ENCODE assay signal across 8 mouse cellular contexts in the genomic region with DNA sequence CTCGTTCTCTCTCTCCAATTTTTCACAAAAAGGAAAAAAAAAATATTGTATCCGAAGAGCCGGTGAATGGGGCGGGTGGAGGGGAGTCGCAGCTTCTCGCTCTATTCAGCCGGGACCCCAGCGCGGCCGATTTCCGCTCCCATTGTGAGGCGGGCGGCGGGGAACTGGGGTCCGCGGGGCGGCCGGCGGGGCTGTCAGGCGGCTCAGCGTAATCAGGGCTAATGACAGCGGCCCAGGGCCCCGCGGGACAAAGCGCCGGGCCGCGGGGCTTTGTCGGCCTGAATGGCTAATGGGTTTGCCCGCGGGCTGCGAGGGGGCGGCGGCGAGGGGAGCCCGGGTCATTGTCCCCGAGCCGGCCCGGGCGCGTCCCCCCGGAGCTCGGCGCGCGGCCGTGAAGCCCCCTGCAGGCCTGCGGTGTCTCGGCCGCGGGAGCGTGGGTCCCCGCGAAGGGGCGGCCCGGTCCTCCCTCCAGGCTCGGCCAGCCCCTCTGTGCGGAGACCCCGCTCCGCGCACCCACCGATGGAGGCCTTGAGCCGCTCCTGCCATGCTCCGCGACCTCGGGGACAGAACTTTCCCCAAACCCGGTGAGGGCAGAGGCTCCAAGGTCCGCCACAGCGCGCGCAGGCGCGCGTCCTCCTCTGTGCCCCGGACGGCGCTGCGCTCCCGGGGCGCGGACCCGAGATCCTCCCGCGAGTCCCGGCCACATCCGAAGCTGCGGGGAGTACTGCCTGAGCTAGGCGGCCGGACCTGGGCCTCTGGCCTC. TPM values are rescaled to one million over a fixed set of nuclear protein-coding genes. Genes with fewer than 3 reads are reported as not detected.
DNase-seq lines count a peak whose midpoint lies in the region; ATAC-seq lines count a peak whose summit lies in the region.

No protein-coding gene starts in this region.

- H3K27me3 ChIP-seq in lung, embryonic 16.5 days (ENCODE audit: control insufficient read depth, insufficient read depth, low read depth, low read length) = peaks cover 90% of the 10 kb centered on the region
- H3K27me3 ChIP-seq in embryonic facial prominence, embryonic 15.5 days = peaks cover 92% of the 10 kb centered on the region
- peaks cover 99% of the 10 kb centered on the region for H3K27me3 ChIP-seq in limb, embryonic 10.5 days (ENCODE audit: low read depth, poor library complexity, severe bottlenecking)

- no peak overlapping the region for H3K27ac ChIP-seq in lung, embryonic 16.5 days (ENCODE audit: low read length)
- no peak overlapping the region for H3K27ac ChIP-seq in embryonic facial prominence, embryonic 15.5 days (replicated peaks)
- H3K27ac ChIP-seq in limb, embryonic 10.5 days = peak overlapping the region; percentile 69

- H3K4me3 ChIP-seq in lung, embryonic 16.5 days (ENCODE audit: low read length) = peak overlapping the region; percentile 43
- H3K4me3 ChIP-seq in embryonic facial prominence, embryonic 15.5 days (replicated peaks) = peak overlapping the region; percentile 44
- peak overlapping the region; percentile 59 for H3K4me3 ChIP-seq in limb, embryonic 10.5 days

- H3K36me3 ChIP-seq in lung, embryonic 16.5 days (ENCODE audit: control insufficient read depth, insufficient read depth, low read length) = no peaks in the 10 kb centered on the region
- H3K36me3 ChIP-seq in embryonic facial prominence, embryonic 15.5 days = no peaks in the 10 kb centered on the region
- H3K36me3 ChIP-seq in limb, embryonic 10.5 days = no peaks in the 10 kb centered on the region

- WGBS in lung, embryonic 16.5 days = under 1% methylated on average over 72 of the region's 89 CpGs
- WGBS in embryonic facial prominence, embryonic 15.5 days = under 1% methylated on average over 66 of the region's 89 CpGs
- WGBS in limb, embryonic 10.5 days = under 1% methylated on average over 89 of the region's 89 CpGs

- H3K4me2 ChIP-seq in lung, embryonic 16.5 days (ENCODE audit: low read depth, low read length) = peak overlapping the region; percentile 56
- H3K4me2 ChIP-seq in embryonic facial prominence, embryonic 15.5 days (replicated peaks) = peak overlapping the region; percentile 77

- no peak for DNase-seq in lung, postnatal 14 days
- DNase-seq in limb, embryonic 10.5 days (ENCODE audit: low spot score) = peak; percentile 72
- DNase-seq in retina, postnatal 1 day = peak; percentile 97
- DNase-seq in c-Kit-positive CD71-positive TER-119-positive erythroid progenitor cells, embryonic 14.5 days (ENCODE audit: low spot score) = no peak
- DNase-seq in cerebellum, postnatal 25 days = no peak

- H3K4me1 ChIP-seq in lung, embryonic 16.5 days (replicated peaks; ENCODE audit: control insufficient read depth, insufficient read depth, low read length) = peaks cover 6% of the 10 kb centered on the region
- H3K4me1 ChIP-seq in embryonic facial prominence, embryonic 15.5 days = peaks cover 12% of the 10 kb centered on the region
- H3K4me1 ChIP-seq in limb, embryonic 10.5 days = peaks cover 16% of the 10 kb centered on the region

- ATAC-seq in lung, embryonic 16.5 days (ENCODE audit: low read depth) = 0 out of 2 replicates have a peak, but pooled peaks have one; percentile 15
- no peak for ATAC-seq in embryonic facial prominence, embryonic 15.5 days (ENCODE audit: insufficient number of reproducible peaks, low FRiP score, low TSS enrichment, low read depth)
- ATAC-seq in inflammation-experienced regulatory T-cells, adult 6 months = no peak

- no peak overlapping the region for H3K9ac ChIP-seq in lung, embryonic 16.5 days (ENCODE audit: low read length)
- 0 out of 2 replicates have a peak overlapping the region, but pooled peaks have one; percentile 9 for H3K9ac ChIP-seq in embryonic facial prominence, embryonic 15.5 days

- no peaks in the 10 kb centered on the region for H3K9me3 ChIP-seq in lung, embryonic 16.5 days (ENCODE audit: control insufficient read depth, low read length)
- no peaks in the 10 kb centered on the region for H3K9me3 ChIP-seq in embryonic facial prominence, embryonic 15.5 days (replicated peaks)
- no peaks in the 10 kb centered on the region for H3K9me3 ChIP-seq in limb, embryonic 10.5 days (replicated peaks)

RNA-seq across cellular contexts. Expression of gene 4930447C04Rik, which starts 4.9 kb away (rescaled TPM):
- 0.50 and 1.2 TPM in 2 replicates for polyA plus RNA-seq in lung, embryonic 16.5 days (2015; fragmentation: Nextera tagmentation; extraction: Ambion mirVana)
- 4.3 and 5.5 TPM in 2 replicates for polyA plus RNA-seq in embryonic facial prominence, embryonic 15.5 days (2015; fragmentation: Nextera tagmentation; extraction: Ambion mirVana)
- 2.2 and 4.0 TPM in 2 replicates for polyA plus RNA-seq in limb, embryonic 10.5 days (2016; fragmentation: Nextera tagmentation; extraction: Ambion mirVana)
- not detected for polyA plus RNA-seq in inflammation-experienced regulatory T-cells, adult 6 months (2017; shearing (Covaris generic))

RNA-seq across cellular contexts. Expression of gene Six6, which starts 5.8 kb away (rescaled TPM):
- not detected in 2 replicates for polyA plus RNA-seq in lung, embryonic 16.5 days (2015; fragmentation: Nextera tagmentation; extraction: Ambion mirVana)
- polyA plus RNA-seq in embryonic facial prominence, embryonic 15.5 days (2015; fragmentation: Nextera tagmentation; extraction: Ambion mirVana) = 0.08 TPM in 1 of 2 replicates, not detected in the other
- polyA plus RNA-seq in limb, embryonic 10.5 days (2016; fragmentation: Nextera tagmentation; extraction: Ambion mirVana) = not detected in 2 replicates
- not detected for polyA plus RNA-seq in inflammation-experienced regulatory T-cells, adult 6 months (2017; shearing (Covaris generic))

Comparison
In these comparisons a context has a peak if more than half of its experiments do, and no peak if none do; other contexts are left out.
1. DNase-seq: peak in limb, embryonic 10.5 days (single experiment) and retina, postnatal 1 day (single experiment); none in lung, postnatal 14 days (single experiment), c-Kit-positive CD71-positive TER-119-positive erythroid progenitor cells, embryonic 14.5 days (single experiment) and cerebellum, postnatal 25 days (0 of 2).
2. Peak in every context shown above with its lines, with median percentiles within 50 percentile points of each other: H3K4me3 ChIP-seq.